Mouse (Mus musculus) myocyte (in vitro differentiated cells): Measurements from ENCODE around the gene Rnf114. TPM values are rescaled to one million over a fixed set of nuclear protein-coding genes. Genes with fewer than 3 reads are reported as not detected.

Experiments used
- H3K27me3 ChIP-seq: one replicate; pipeline ENCODE4 v1.6.1; 2011; ENCODE audit not compliant: control insufficient read depth, insufficient read depth, insufficient read length
- H3K36me3 ChIP-seq: one replicate; pipeline ENCODE4 v1.6.1; 2011; ENCODE audit not compliant: control insufficient read depth, insufficient read depth
- H3K4me2 ChIP-seq: one replicate; pipeline ENCODE4 v1.6.1; 2011; ENCODE audit warnings: low read depth, control low read depth
- H3K4me3 ChIP-seq: one replicate; pipeline ENCODE4 v1.5.1; 2011; ENCODE audit warnings: mild to moderate bottlenecking, control low read depth, moderate library complexity
- H3K79me2 ChIP-seq: one replicate; pipeline ENCODE4 v1.6.1; 2011; ENCODE audit not compliant: control insufficient read depth, insufficient read depth
- H3ac ChIP-seq: one replicate; pipeline ENCODE4 v1.6.1; 2011; ENCODE audit not compliant: control insufficient read depth, insufficient read length
- CEBPB ChIP-seq: IDR thresholded peaks from 2 replicates; pipeline ENCODE4 v1.6.1; 2011; ENCODE audit warnings: mild to moderate bottlenecking, moderate library complexity; ENCODE audit not compliant: poor library complexity, insufficient read depth, severe bottlenecking
- E2F4 ChIP-seq: IDR thresholded peaks from one replicate; pipeline ENCODE4 v1.6.1; 2011; ENCODE audit warnings: mild to moderate bottlenecking, control low read depth, moderate library complexity; ENCODE audit not compliant: insufficient read depth
- MAX ChIP-seq: IDR thresholded peaks from one replicate; pipeline ENCODE4 v1.6.1; 2011; ENCODE audit warnings: low read depth, mild to moderate bottlenecking, control low read depth
- MYOD1 ChIP-seq, 3 experiments: IDR thresholded peaks; one replicate each; pipeline ENCODE4 v1.6.1; 2011; ENCODE audit warnings: control low read depth in 2 of 3, low read depth in 2 of 3, mild to moderate bottlenecking in 2 of 3, moderate library complexity in 1 of 3; ENCODE audit not compliant: insufficient read length in 2 of 3, control insufficient read depth in 1 of 3
- MYOG ChIP-seq, 3 experiments: IDR thresholded peaks; one replicate each; pipeline ENCODE4 v1.6.1; 2011; ENCODE audit warnings: control low read depth in 2 of 3, low read depth in 2 of 3, mild to moderate bottlenecking in 2 of 3; ENCODE audit not compliant: insufficient read length in 2 of 3, control insufficient read depth in 1 of 3, insufficient read depth in 1 of 3
- POLR2A ChIP-seq: IDR thresholded peaks from one replicate; pipeline ENCODE4 v1.6.1; 2011; ENCODE audit warnings: low read depth, mild to moderate bottlenecking, control low read depth, moderate library complexity; ENCODE audit not compliant: insufficient read length
- POLR2AphosphoS2 ChIP-seq: IDR thresholded peaks from one replicate; pipeline ENCODE4 v1.6.1; 2011; ENCODE audit warnings: low read depth, control low read depth; ENCODE audit not compliant: insufficient read length
- REST ChIP-seq: IDR thresholded peaks from one replicate; pipeline ENCODE4 v1.6.1; 2011; ENCODE audit warnings: mild to moderate bottlenecking, control low read depth, moderate library complexity; ENCODE audit not compliant: insufficient read depth, insufficient read length
- SRF ChIP-seq: IDR thresholded peaks from one replicate; pipeline ENCODE4 v1.6.1; 2011; ENCODE audit warnings: low read depth; ENCODE audit not compliant: control insufficient read depth, insufficient read length
- TCF12 ChIP-seq: IDR thresholded peaks from one replicate; pipeline ENCODE4 v1.6.1; 2011; ENCODE audit warnings: mild to moderate bottlenecking, control low read depth; ENCODE audit not compliant: poor library complexity, insufficient read depth, severe bottlenecking
- TCF3 ChIP-seq: IDR thresholded peaks from one replicate; pipeline ENCODE4 v1.6.1; 2011; ENCODE audit warnings: low read depth, control low read depth; ENCODE audit not compliant: insufficient read length
- USF1 ChIP-seq: IDR thresholded peaks from one replicate; pipeline ENCODE4 v1.6.1; 2011; ENCODE audit warnings: low read depth, mild to moderate bottlenecking, control low read depth, moderate library complexity
- polyA plus RNA-seq: library from polyadenylated mRNA; unstranded; fragments of >200 nt; fragmentation: generic; extraction: Trizol; gene quantifications from one replicate; pipeline ENCODE4 v1.2.1, GENCODE M21; 2012; ENCODE audit warnings: missing spikeins

Rnf114 gene
- polyA plus RNA-seq, 1 experiment: 40.9 TPM

DNA sequence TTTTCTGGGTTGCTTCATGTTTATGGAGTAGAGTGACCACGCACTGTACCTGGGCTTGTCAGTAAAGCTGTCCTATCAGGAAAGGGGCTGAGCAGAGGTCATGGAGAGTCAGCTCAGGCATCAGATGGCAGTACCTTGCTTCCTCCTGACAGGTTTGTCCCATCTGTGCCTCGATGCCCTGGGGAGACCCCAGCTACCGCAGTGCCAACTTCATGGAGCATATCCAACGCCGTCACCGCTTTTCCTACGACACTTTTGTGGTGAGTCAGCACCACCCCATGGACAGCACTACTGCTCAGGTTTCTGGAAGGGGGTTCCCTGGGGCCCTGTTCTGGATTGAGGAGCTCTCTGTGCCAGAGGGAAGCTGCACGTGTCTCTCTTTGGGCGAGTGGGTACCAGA lies 19.9 kb downstream of the Rnf114 start:
- Histone ChIP-seq H3K27me3 (no peaks in the 10 kb centered on the region), H3K4me2 (no peak overlapping the region), H3K4me3 (no peak overlapping the region), H3K79me2 (peaks cover 20% of the 10 kb centered on the region), H3ac (no peak overlapping the region), H3K36me3 (peaks cover 48% of the 10 kb centered on the region)
- TF ChIP-seq TCF12: no peak
- TF ChIP-seq E2F4: no peak
- TF ChIP-seq SRF: no peak
- TF ChIP-seq MAX: no peak
- no peak for TF ChIP-seq MYOG (IDR thresholded peaks at IDR 0.05; ENCODE audit: control insufficient read depth in 1 of 3, insufficient read depth in 1 of 3, insufficient read length in 2 of 3, low read depth in 2 of 3)
- no peak for TF ChIP-seq POLR2AphosphoS2
- no peak for TF ChIP-seq MYOD1 (IDR thresholded peaks at IDR 0.05; ENCODE audit: control insufficient read depth in 1 of 3, insufficient read length in 2 of 3, low read depth in 2 of 3)
- no peak for TF ChIP-seq USF1
- no peak for TF ChIP-seq POLR2A
- no peak for TF ChIP-seq TCF3
- TF ChIP-seq REST: no peak
- TF ChIP-seq CEBPB: no peak

DNA sequence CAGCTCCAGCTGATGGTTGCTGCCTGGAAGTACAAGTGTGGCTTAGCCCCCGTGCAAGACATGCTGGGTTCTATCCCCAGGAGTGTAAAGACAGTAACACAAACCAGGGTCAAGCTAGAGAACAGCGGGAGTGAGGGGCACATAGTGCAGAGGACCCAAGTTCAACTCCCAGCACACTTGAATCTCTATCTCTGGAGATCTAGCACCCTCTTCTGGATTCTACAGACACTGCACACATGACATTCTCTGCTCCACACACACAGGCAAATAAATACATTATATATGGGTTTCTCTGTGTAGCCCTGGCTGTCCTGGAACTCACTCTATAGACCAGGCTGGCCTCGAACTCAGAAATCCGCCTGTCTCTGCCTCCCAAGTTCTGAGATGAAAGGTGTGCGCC lies 20.5 kb downstream of the Rnf114 start:
- no peak overlapping the region for H3K4me3 ChIP-seq
- no peak overlapping the region for H3K4me2 ChIP-seq
- H3K36me3 ChIP-seq: peaks cover 54% of the 10 kb centered on the region
- H3K27me3 ChIP-seq: no peaks in the 10 kb centered on the region
- TF ChIP-seq SRF (no peak), E2F4 (no peak), POLR2AphosphoS2 (no peak), USF1 (no peak), MYOD1 (IDR thresholded peaks at IDR 0.05; ENCODE audit: control insufficient read depth in 1 of 3, insufficient read length in 2 of 3, low read depth in 2 of 3) (no peak), REST (no peak), TCF3 (no peak), POLR2A (no peak), CEBPB (no peak), TCF12 (no peak), MYOG (IDR thresholded peaks at IDR 0.05; ENCODE audit: control insufficient read depth in 1 of 3, insufficient read depth in 1 of 3, insufficient read length in 2 of 3, low read depth in 2 of 3) (no peak), MAX (no peak)
- H3ac ChIP-seq: no peak overlapping the region
- H3K79me2 ChIP-seq: peaks cover 15% of the 10 kb centered on the region

DNA sequence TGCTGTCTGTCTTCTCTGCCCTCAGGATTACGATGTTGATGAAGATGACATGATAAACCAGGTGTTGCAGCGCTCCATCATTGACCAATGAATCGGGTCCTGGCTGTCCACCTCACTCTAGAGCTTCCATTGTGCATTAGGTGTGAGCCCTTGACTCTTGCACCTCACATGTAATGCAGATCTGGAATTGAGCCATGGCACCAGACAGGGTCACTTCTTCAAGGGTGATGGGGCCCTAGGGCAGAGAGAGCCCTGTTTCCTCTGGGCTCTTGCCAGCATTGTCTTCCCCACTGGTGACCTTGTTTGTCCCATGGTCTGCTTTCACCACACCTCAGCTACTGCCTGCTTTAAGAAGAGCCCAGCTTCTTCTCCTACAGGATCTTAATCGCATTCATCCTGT lies 22.2 kb downstream of the Rnf114 start:
- no peak overlapping the region for H3ac ChIP-seq
- H3K79me2 ChIP-seq: peaks cover 1% of the 10 kb centered on the region
- no peaks in the 10 kb centered on the region for H3K27me3 ChIP-seq
- H3K36me3 ChIP-seq: peaks cover 53% of the 10 kb centered on the region
- H3K4me3 ChIP-seq: no peak overlapping the region
- TF ChIP-seq CEBPB: no peak
- no peak for TF ChIP-seq MYOG (IDR thresholded peaks at IDR 0.05; ENCODE audit: control insufficient read depth in 1 of 3, insufficient read depth in 1 of 3, insufficient read length in 2 of 3, low read depth in 2 of 3)
- no peak for TF ChIP-seq POLR2A
- no peak for TF ChIP-seq REST
- no peak for TF ChIP-seq E2F4
- no peak for TF ChIP-seq TCF3
- no peak for TF ChIP-seq MAX
- TF ChIP-seq POLR2AphosphoS2: no peak
- TF ChIP-seq TCF12: no peak
- no peak for TF ChIP-seq USF1
- no peak for TF ChIP-seq MYOD1 (IDR thresholded peaks at IDR 0.05; ENCODE audit: control insufficient read depth in 1 of 3, insufficient read length in 2 of 3, low read depth in 2 of 3)
- TF ChIP-seq SRF: no peak
- H3K4me2 ChIP-seq: no peak overlapping the region

DNA sequence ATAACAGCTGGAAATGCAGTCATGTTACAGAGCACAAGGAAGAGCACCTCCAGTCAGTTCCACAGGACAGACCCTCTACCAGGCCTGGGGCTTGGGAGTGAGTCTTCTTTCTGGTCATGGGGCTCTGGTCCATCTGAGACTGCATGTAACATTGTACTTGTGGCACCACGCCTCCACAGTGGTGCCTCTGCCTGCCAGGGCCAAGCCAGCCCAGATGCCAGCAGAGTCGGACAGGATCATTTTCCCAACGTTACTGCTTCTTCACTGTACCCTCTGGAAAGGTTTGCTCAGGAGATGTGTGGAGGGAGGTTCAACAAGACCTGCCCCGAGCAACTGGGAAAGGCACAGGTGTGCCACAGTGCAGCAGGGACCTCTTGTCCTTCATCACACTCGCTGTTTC lies 23.2 kb downstream of the Rnf114 start:
- H3K4me3 ChIP-seq: no peak overlapping the region
- H3K27me3 ChIP-seq: no peaks in the 10 kb centered on the region
- TF ChIP-seq POLR2A (no peak), REST (no peak), POLR2AphosphoS2 (no peak), E2F4 (no peak), MYOD1 (IDR thresholded peaks at IDR 0.05; ENCODE audit: control insufficient read depth in 1 of 3, insufficient read length in 2 of 3, low read depth in 2 of 3) (no peak), CEBPB (no peak), TCF3 (no peak), MYOG (IDR thresholded peaks at IDR 0.05; ENCODE audit: control insufficient read depth in 1 of 3, insufficient read depth in 1 of 3, insufficient read length in 2 of 3, low read depth in 2 of 3) (no peak), SRF (no peak), TCF12 (no peak), MAX (no peak), USF1 (no peak)
- H3ac ChIP-seq: no peak overlapping the region
- no peaks in the 10 kb centered on the region for H3K79me2 ChIP-seq
- H3K36me3 ChIP-seq: peaks cover 53% of the 10 kb centered on the region
- no peak overlapping the region for H3K4me2 ChIP-seq
